Mouse (Mus musculus) heart, adult 2 months (tissue): ENCODE results near the gene Rrp8. TPM values are rescaled to one million over a fixed set of nuclear protein-coding genes. Genes with fewer than 3 reads are reported as not detected.
A peak's percentile ranks its signal among the peaks of the same experiment; 100 is the strongest.

ENCODE experiments used
- DNase-seq, 2 experiments: peaks; one replicate each; pipeline ENCODE4 v3.0.0; 2021
- H3K27ac ChIP-seq: fragments of 200-600 bp; 2 replicates; pipeline ENCODE4 v1.8.1; 2022
- H3K27me3 ChIP-seq: fragments of 200-500 bp; 2 replicates; pipeline ENCODE4 v1.6.1; 2012; ENCODE audit warnings: mild to moderate bottlenecking, low read length, inconsistent platforms, mixed read lengths; ENCODE audit not compliant: control insufficient read depth, insufficient read depth
- H3K36me3 ChIP-seq: fragments of 200-500 bp; 2 replicates; pipeline ENCODE4 v1.6.1; 2012; ENCODE audit warnings: low read length, inconsistent platforms; ENCODE audit not compliant: control insufficient read depth, insufficient read depth
- H3K4me1 ChIP-seq: fragments of 200-500 bp; 2 replicates; pipeline ENCODE4 v1.6.1; 2011; ENCODE audit warnings: low read length; ENCODE audit not compliant: control insufficient read depth, insufficient read depth
- H3K4me3 ChIP-seq: fragments of 200-600 bp; 2 replicates; pipeline ENCODE4 v1.8.1; 2022
- H3K79me2 ChIP-seq: fragments of 200-500 bp; replicated peaks from 2 replicates; pipeline ENCODE4 v1.6.1; 2012; ENCODE audit warnings: mild to moderate bottlenecking, inconsistent platforms, low read length, moderate library complexity, mixed read lengths; ENCODE audit not compliant: control insufficient read depth, insufficient read depth
- H3K9ac ChIP-seq: fragments of 200-500 bp; 2 replicates; pipeline ENCODE4 v1.6.1; 2012; ENCODE audit warnings: low read depth, mild to moderate bottlenecking, control low read depth, inconsistent platforms, low read length, mixed read lengths
- CTCF ChIP-seq: fragments of 200-600 bp; IDR thresholded peaks from 2 replicates; pipeline ENCODE4 v1.8.1; 2022; ENCODE audit warnings: antibody characterized with exemption, mild to moderate bottlenecking, moderate library complexity
- EP300 ChIP-seq: fragments of 200-500 bp; IDR thresholded peaks from 2 replicates; pipeline ENCODE4 v1.6.1; 2011; ENCODE audit warnings: low read depth, low read length, control low read depth; ENCODE audit not compliant: insufficient read depth
- POLR2A ChIP-seq: fragments of 200-500 bp; IDR thresholded peaks from 2 replicates; pipeline ENCODE4 v1.6.1; 2011; ENCODE audit warnings: mild to moderate bottlenecking, low read depth, low read length, control low read depth; ENCODE audit not compliant: insufficient read depth
- WGBS: fragments of 180-500 bp; shearing (Covaris S2); methylation state at CpG from one replicate; pipeline ENCODE4 v1.1.7; 2018; 5-methylcytosine and 5-hydroxymethylcytosine counted together
- intact Hi-C: fragments of 180-260 bp; cut with DNase I; formaldehyde crosslinking; loops from one replicate; pipeline ENCODE4 v1.15.1; 2025
- polyA plus RNA-seq: library from polyadenylated mRNA; depleted of rRNA; stranded (reverse); fragments of >200 nt; gene quantifications from 2 replicates; pipeline ENCODE4 v1.2.3, GENCODE M21; 2012
- total RNA-seq, 2 experiments: library from RNA; stranded (reverse); gene quantifications; 2 replicates each; pipeline ENCODE4 v1.2.3; 2021

Rrp8 gene
- total and polyA plus RNA-seq, 3 experiments, result 4.4 to 10.8 (median 9.2) TPM

- Histone ChIP-seq H3K4me3 (no peak overlapping the region), H3K27me3 (no peaks in the 10 kb centered on the region), H3K9ac (no peak overlapping the region), H3K27ac (no peak overlapping the region), H3K4me1 (peaks cover 13% of the 10 kb centered on the region), H3K36me3 (peaks cover 18% of the 10 kb centered on the region), H3K79me2 (no peaks in the 10 kb centered on the region)
- peak in 1 of 2 experiments; percentile 57 for DNase-seq
- intact Hi-C loops, result loop anchor here (5.0 kb wide), 1 partner anchor 32 kb away; no protein-coding TSS in a partner anchor
- WGBS, result 38% methylated on average over 3 of the region's 3 CpGs
- TF ChIP-seq POLR2A (no peak), EP300 (no peak), CTCF (no peak)
These were observed 32.8 kb upstream of the Rrp8 start for GRCm38 (mm10) chr7:105769959-105770358.

GRCm38 (mm10) chr7:105767729-105768165 lies 30.6 kb upstream of the Rrp8 start:
- Histone ChIP-seq H3K4me3 (no peak overlapping the region), H3K4me1 (peaks cover 10% of the 10 kb centered on the region), H3K9ac (0 out of 2 replicates have a peak overlapping the region, but pooled peaks have one; percentile 1), H3K36me3 (peaks cover 18% of the 10 kb centered on the region), H3K27ac (peak overlapping the region; percentile 36), H3K79me2 (no peaks in the 10 kb centered on the region), H3K27me3 (no peaks in the 10 kb centered on the region)
- TF ChIP-seq EP300 (0 out of 2 replicates have a peak, but pooled peaks have one; percentile 26), CTCF (no peak), POLR2A (no peak)
- 33% methylated on average over 6 of the region's 6 CpGs for WGBS
- peak in 1 of 2 experiments; percentile 39 for DNase-seq
- intact Hi-C loops, result loop anchor here (5.0 kb wide), 1 partner anchor 35 kb away; no protein-coding TSS in a partner anchor

GRCm38 (mm10) chr7:105764331-105764730 lies 27.1 kb upstream of the Rrp8 start:
- Histone ChIP-seq H3K4me1 (peaks cover 8% of the 10 kb centered on the region), H3K36me3 (peaks cover 8% of the 10 kb centered on the region), H3K79me2 (no peaks in the 10 kb centered on the region), H3K4me3 (no peak overlapping the region), H3K9ac (no peak overlapping the region), H3K27ac (no peak overlapping the region), H3K27me3 (no peaks in the 10 kb centered on the region)
- intact Hi-C loops, result no loop called here
- TF ChIP-seq POLR2A (no peak), CTCF (no peak), EP300 (no peak)
- no peak for DNase-seq
- 92% methylated on average over 11 of the region's 11 CpGs for WGBS

GRCm38 (mm10) chr7:105762517-105763270 lies 25.5 kb upstream of the Rrp8 start:
- H3K4me3 ChIP-seq, result no peak overlapping the region
- no peaks in the 10 kb centered on the region for H3K27me3 ChIP-seq
- H3K4me1 ChIP-seq, result peaks cover 4% of the 10 kb centered on the region
- DNase-seq, result no peak
- H3K36me3 ChIP-seq, result peaks cover 2% of the 10 kb centered on the region
- no peak for TF ChIP-seq CTCF
- no peak for TF ChIP-seq POLR2A
- TF ChIP-seq EP300, result no peak
- intact Hi-C loops, result no loop called here
- no peaks in the 10 kb centered on the region for H3K79me2 ChIP-seq
- 60% methylated on average over 55 of the region's 55 CpGs for WGBS
- H3K9ac ChIP-seq, result no peak overlapping the region
- H3K27ac ChIP-seq, result no peak overlapping the region

- no peak overlapping the region for H3K4me3 ChIP-seq
- 49% methylated on average over 51 of the region's 51 CpGs for WGBS
- no peaks in the 10 kb centered on the region for H3K27me3 ChIP-seq
- no peak overlapping the region for H3K9ac ChIP-seq
- intact Hi-C loops, result no loop called here
- H3K36me3 ChIP-seq, result no peaks in the 10 kb centered on the region; the same call in 1 of the 2 replicates
- no peak overlapping the region for H3K27ac ChIP-seq
- no peaks in the 10 kb centered on the region for H3K79me2 ChIP-seq
- DNase-seq, result no peak
- TF ChIP-seq CTCF, result no peak
- no peak for TF ChIP-seq POLR2A
- no peak for TF ChIP-seq EP300
- no peaks in the 10 kb centered on the region for H3K4me1 ChIP-seq
These were observed 24.8 kb upstream of the Rrp8 start for GRCm38 (mm10) chr7:105761813-105762484.

GRCm38 (mm10) chr7:105753281-105753680 lies 16.1 kb upstream of the Rrp8 start:
- no peaks in the 10 kb centered on the region for H3K36me3 ChIP-seq
- 91% methylated on average over 10 of the region's 10 CpGs for WGBS
- H3K4me1 ChIP-seq, result peaks cover 3% of the 10 kb centered on the region
- intact Hi-C loops, result no loop called here
- no peak overlapping the region for H3K9ac ChIP-seq
- no peaks in the 10 kb centered on the region for H3K79me2 ChIP-seq
- H3K27me3 ChIP-seq, result no peaks in the 10 kb centered on the region
- no peak overlapping the region for H3K4me3 ChIP-seq
- H3K27ac ChIP-seq, result no peak overlapping the region
- DNase-seq, result no peak
- TF ChIP-seq POLR2A, result no peak
